Mouse (Mus musculus) telencephalon, adult 2 months (tissue): ENCODE results near the gene Gm21883.
"Not testable (repeated sequence)": the region's sequence is repeated elsewhere in the genome, so short reads cannot be mapped to it uniquely, and the experiment has no call there.

Experiments
- DNase-seq: peaks from one replicate; pipeline ENCODE4 v3.0.0-alpha.2; 2011; ENCODE audit warnings: low read depth, low spot score

Gm21883 gene

GRCm38 (mm10) chrX:31574183-31574582, at the start of gene Gm21883:
Gene Gm21883 (minus strand): TSS chrX:31574283.
- not testable (repeated sequence) for DNase-seq

- DNase-seq, result not testable (repeated sequence)
Measured at GRCm38 (mm10) chrX:31618820-31619219, 44.7 kb upstream of the Gm21883 start, which contains the start of gene Spin2e. Gene Spin2e (minus strand): TSS chrX:31618920.
